Mouse (Mus musculus) ES-Bruce4 (cell line): Measurements from ENCODE around the gene Slc2a3.

ENCODE experiments used
- CTCF ChIP-seq: IDR thresholded peaks from one replicate; pipeline ENCODE4 v1.8.1; 2011; ENCODE audit warnings: low read depth, low read length
- POLR2A ChIP-seq: IDR thresholded peaks from one replicate; pipeline ENCODE4 v1.8.1; 2011; ENCODE audit warnings: low read length; ENCODE audit not compliant: insufficient read depth

- TF ChIP-seq CTCF = no peak
- no peak for TF ChIP-seq POLR2A
Measured at GRCm38 (mm10) chr6:122800640-122801300, 670 bp downstream of the Slc2a3 start.
